ENCODE assay signal across 8 mouse cellular contexts in genomic region chr17:47596162-47596838, GRCm38 (mm10). TPM values are rescaled to one million over a fixed set of nuclear protein-coding genes. Genes with fewer than 3 reads are reported as not detected.
A peak's percentile ranks its signal among the peaks of the same experiment; 100 is the strongest.
DNase-seq lines count a peak whose midpoint lies in the region; ATAC-seq and TF ChIP-seq lines count a peak whose summit lies in the region.

No protein-coding gene starts in this region.

- DNase-seq in layer of hippocampus, adult 2 months (ENCODE audit: low spot score in 2 of 2), result no peak
- DNase-seq in layer of hippocampus, adult 11-12 months (ENCODE audit: low spot score), result no peak
- DNase-seq in induced T-regulatory cell, adult 2 months (ENCODE audit: low read depth), result peak; percentile 38
- DNase-seq in cerebellum, adult 11-12 months, result no peak
- DNase-seq in ovary, postnatal 14 days (ENCODE audit: low spot score), result no peak
- DNase-seq in kidney, postnatal 14 days, result no peak

- no peak for TF ChIP-seq CTCF in layer of hippocampus, adult 2 months (conservative IDR thresholded peaks at IDR 0.05)

- ATAC-seq in embryonic facial prominence, embryonic 13.5 days (ENCODE audit: insufficient number of reproducible peaks, insufficient read depth, low FRiP score, low TSS enrichment, low read depth), result no peak; the same call in 1 of the 2 replicates
- ATAC-seq in midbrain, embryonic 16.5 days, result no peak

- H3K27me3 ChIP-seq in embryonic facial prominence, embryonic 13.5 days, result no peaks in the 10 kb centered on the region
- no peaks in the 10 kb centered on the region for H3K27me3 ChIP-seq in midbrain, embryonic 16.5 days (ENCODE audit: control insufficient read depth, insufficient read depth, low read depth, low read length)

- H3K9ac ChIP-seq in embryonic facial prominence, embryonic 13.5 days, result peak overlapping the region; percentile 95
- H3K9ac ChIP-seq in midbrain, embryonic 16.5 days (ENCODE audit: low read depth, low read length), result 0 out of 2 replicates have a peak overlapping the region, but pooled peaks have one; percentile 16

- peak overlapping the region; percentile 61; the same call in 1 of the 2 replicates for H3K27ac ChIP-seq in layer of hippocampus, adult 2 months
- H3K27ac ChIP-seq in embryonic facial prominence, embryonic 13.5 days, result peak overlapping the region; percentile 99
- peak overlapping the region; percentile 68 for H3K27ac ChIP-seq in midbrain, embryonic 16.5 days (ENCODE audit: low read length)

- H3K4me3 ChIP-seq in layer of hippocampus, adult 2 months, result no peak overlapping the region
- H3K4me3 ChIP-seq in embryonic facial prominence, embryonic 13.5 days, result peak overlapping the region; percentile 92
- no peak overlapping the region for H3K4me3 ChIP-seq in midbrain, embryonic 16.5 days (ENCODE audit: low read depth, low read length)

- no peaks in the 10 kb centered on the region for H3K9me3 ChIP-seq in embryonic facial prominence, embryonic 13.5 days
- no peaks in the 10 kb centered on the region for H3K9me3 ChIP-seq in midbrain, embryonic 16.5 days (replicated peaks; ENCODE audit: control insufficient read depth, low read length, poor library complexity, severe bottlenecking)

- WGBS in embryonic facial prominence, embryonic 13.5 days, result 13% methylated on average over 6 of the region's 6 CpGs
- 19% methylated on average over 6 of the region's 6 CpGs for WGBS in midbrain, embryonic 16.5 days

- H3K36me3 ChIP-seq in embryonic facial prominence, embryonic 13.5 days, result peaks cover 44% of the 10 kb centered on the region
- H3K36me3 ChIP-seq in midbrain, embryonic 16.5 days (ENCODE audit: control insufficient read depth, insufficient read depth, low read length), result peaks cover 6% of the 10 kb centered on the region

- H3K4me1 ChIP-seq in embryonic facial prominence, embryonic 13.5 days, result peaks cover 43% of the 10 kb centered on the region
- peaks cover 30% of the 10 kb centered on the region for H3K4me1 ChIP-seq in midbrain, embryonic 16.5 days (ENCODE audit: control insufficient read depth, insufficient read depth, low read length)

- H3K4me2 ChIP-seq in embryonic facial prominence, embryonic 13.5 days, result peak overlapping the region; percentile 82
- H3K4me2 ChIP-seq in midbrain, embryonic 16.5 days (ENCODE audit: low read length), result peak overlapping the region; percentile 99

RNA-seq across cellular contexts. Expression of gene Bysl, which starts 15.0 kb away (rescaled TPM):
- total RNA-seq in layer of hippocampus, adult 2 months (2021), result 10 to 100 TPM; 18.1 to 18.2 TPM
- polyA plus RNA-seq in embryonic facial prominence, embryonic 13.5 days (2015; fragmentation: Nextera tagmentation; extraction: Ambion mirVana), result 23.0 and 26.6 TPM in 2 replicates
- 38.6 and 40.7 TPM in 2 replicates for polyA plus RNA-seq in midbrain, embryonic 16.5 days (2015; fragmentation: Nextera tagmentation; extraction: Ambion mirVana)

RNA-seq across cellular contexts. Expression of gene Med20, which starts 15.1 kb away (rescaled TPM):
- 10 to 100 TPM; 31.6 to 36.0 TPM for total RNA-seq in layer of hippocampus, adult 2 months (2021)
- polyA plus RNA-seq in embryonic facial prominence, embryonic 13.5 days (2015; fragmentation: Nextera tagmentation; extraction: Ambion mirVana), result 52.9 and 60.1 TPM in 2 replicates
- 47.0 and 47.7 TPM in 2 replicates for polyA plus RNA-seq in midbrain, embryonic 16.5 days (2015; fragmentation: Nextera tagmentation; extraction: Ambion mirVana)

RNA-seq across cellular contexts. Expression of gene Gm20517, which starts 15.1 kb away (rescaled TPM):
- 1 to 10 TPM; 4.4 to 5.5 TPM for total RNA-seq in layer of hippocampus, adult 2 months (2021)
- polyA plus RNA-seq in embryonic facial prominence, embryonic 13.5 days (2015; fragmentation: Nextera tagmentation; extraction: Ambion mirVana), result 0.96 and 2.4 TPM in 2 replicates
- 1.3 and 2.0 TPM in 2 replicates for polyA plus RNA-seq in midbrain, embryonic 16.5 days (2015; fragmentation: Nextera tagmentation; extraction: Ambion mirVana)

RNA-seq across cellular contexts. Expression of gene Usp49, which starts 34.2 kb away (rescaled TPM):
- 10 to 100 TPM; 11.5 to 12.3 TPM for total RNA-seq in layer of hippocampus, adult 2 months (2021)
- polyA plus RNA-seq in embryonic facial prominence, embryonic 13.5 days (2015; fragmentation: Nextera tagmentation; extraction: Ambion mirVana), result 6.2 and 6.4 TPM in 2 replicates
- polyA plus RNA-seq in midbrain, embryonic 16.5 days (2015; fragmentation: Nextera tagmentation; extraction: Ambion mirVana), result 5.3 and 7.3 TPM in 2 replicates
